Mouse (Mus musculus): Measurements from ENCODE around the gene Myoc. TPM values are rescaled to one million over a fixed set of nuclear protein-coding genes. Genes with fewer than 3 reads are reported as not detected.
A peak's percentile ranks its signal among the peaks of the same experiment; 100 is the strongest.

The Myoc gene
- polyA plus RNA-seq, 1 experiment from 2014 or later, result 0.18 TPM

DNA sequence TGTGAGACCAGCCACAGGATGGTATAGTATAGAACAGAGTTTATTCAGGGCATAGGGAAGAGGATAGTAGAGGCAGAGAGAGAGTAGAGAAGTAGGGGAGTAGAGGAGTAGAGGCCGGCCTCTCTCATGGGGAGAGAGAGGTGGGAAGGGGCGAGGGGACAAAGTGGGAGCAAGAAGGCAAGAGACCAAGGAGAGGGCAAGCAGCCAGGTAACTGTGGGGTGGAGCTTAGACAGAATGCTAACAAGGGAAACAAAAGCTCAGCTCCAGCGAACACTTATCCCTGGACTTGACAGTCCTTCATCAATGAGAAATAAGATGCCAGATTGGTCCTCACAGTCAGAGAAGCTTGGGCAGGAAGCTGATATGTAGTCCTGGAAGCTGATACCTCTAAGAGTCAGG lies 3.6 kb downstream of the Myoc start:
- ATAC-seq, result no peak
- no peak overlapping the region for H3K9ac ChIP-seq (ENCODE audit: low read depth, low read length)
- no peak overlapping the region for H3K4me3 ChIP-seq (ENCODE audit: low read length)
- H3K27me3 ChIP-seq (replicated peaks; ENCODE audit: control insufficient read depth, insufficient read depth, low read length), result no peaks in the 10 kb centered on the region
- no peak overlapping the region for H3K4me2 ChIP-seq (ENCODE audit: low read depth, low read length)
- H3K27ac ChIP-seq (ENCODE audit: low read length), result no peak overlapping the region
- 77% methylated on average over 3 of the region's 3 CpGs for WGBS
- H3K4me1 ChIP-seq (ENCODE audit: control insufficient read depth, insufficient read depth, low read length), result no peaks in the 10 kb centered on the region
- no peaks in the 10 kb centered on the region for H3K36me3 ChIP-seq (ENCODE audit: control insufficient read depth, insufficient read depth, low read length)
- H3K9me3 ChIP-seq (ENCODE audit: control insufficient read depth, low read length), result no peaks in the 10 kb centered on the region

DNA sequence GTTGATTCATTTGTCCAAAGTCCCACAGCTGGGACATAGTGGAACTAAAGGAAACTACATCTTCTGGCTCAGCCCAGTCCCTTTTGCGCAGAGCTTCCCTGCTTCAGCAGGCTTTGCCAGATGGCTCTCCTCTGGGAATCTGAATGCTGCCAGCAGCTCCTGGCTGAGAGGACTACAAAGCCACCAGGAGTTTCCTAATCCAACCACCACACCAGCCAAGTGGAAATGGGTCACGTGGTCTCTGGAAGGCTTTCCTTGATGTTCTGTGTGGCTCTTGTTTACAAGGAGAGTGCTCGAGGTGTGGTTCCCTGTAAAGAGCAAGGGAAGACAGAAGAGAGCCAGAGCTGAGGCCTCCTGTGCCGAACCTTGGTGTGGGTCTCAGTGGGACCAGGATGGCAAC lies 4.8 kb downstream of the Myoc start:
- Histone ChIP-seq H3K4me1 (ENCODE audit: control insufficient read depth, insufficient read depth, low read length) (no peaks in the 10 kb centered on the region), H3K4me3 (ENCODE audit: low read length) (no peak overlapping the region), H3K27me3 (replicated peaks; ENCODE audit: control insufficient read depth, insufficient read depth, low read length) (no peaks in the 10 kb centered on the region), H3K4me2 (ENCODE audit: low read depth, low read length) (no peak overlapping the region), H3K36me3 (ENCODE audit: control insufficient read depth, insufficient read depth, low read length) (no peaks in the 10 kb centered on the region), H3K9me3 (ENCODE audit: control insufficient read depth, low read length) (no peaks in the 10 kb centered on the region), H3K27ac (ENCODE audit: low read length) (no peak overlapping the region), H3K9ac (ENCODE audit: low read depth, low read length) (no peak overlapping the region)
- WGBS, result 44% methylated on average over 4 of the region's 4 CpGs
- ATAC-seq, result no peak

DNA sequence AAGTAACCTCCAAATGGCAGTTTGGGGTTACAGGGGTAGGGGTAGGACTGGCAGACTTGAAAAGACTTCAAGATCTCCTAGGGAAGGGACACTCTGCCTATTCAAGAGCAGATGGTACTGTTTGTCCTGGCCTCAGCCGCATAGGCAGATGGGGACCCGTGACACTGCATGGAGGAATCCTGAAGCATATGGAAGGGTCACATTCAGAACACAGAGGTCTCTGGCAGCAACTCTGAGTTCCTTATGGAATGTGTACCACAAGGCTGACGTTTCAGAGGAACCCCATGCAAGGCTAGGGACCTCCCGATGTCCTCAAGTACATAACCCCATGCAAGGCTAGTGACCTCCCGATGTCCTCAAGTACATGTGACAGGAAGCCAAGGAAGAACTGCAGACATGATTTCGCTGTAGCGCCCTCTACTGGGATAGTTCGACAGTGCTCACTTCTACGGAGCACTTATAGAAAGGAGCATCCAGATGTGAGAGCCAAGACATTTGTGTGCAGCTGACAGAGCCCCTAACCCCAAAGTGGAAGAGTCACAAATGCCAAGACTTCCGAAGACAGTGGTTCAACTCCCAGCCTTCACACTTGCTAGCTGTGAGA lies 7.2 kb downstream of the Myoc start:
- 79% methylated on average over 10 of the region's 10 CpGs for WGBS
- no peak for ATAC-seq
- Histone ChIP-seq H3K4me2 (ENCODE audit: low read depth, low read length) (no peak overlapping the region), H3K9me3 (ENCODE audit: control insufficient read depth, low read length) (no peaks in the 10 kb centered on the region), H3K4me1 (ENCODE audit: control insufficient read depth, insufficient read depth, low read length) (no peaks in the 10 kb centered on the region), H3K36me3 (ENCODE audit: control insufficient read depth, insufficient read depth, low read length) (no peaks in the 10 kb centered on the region), H3K27me3 (replicated peaks; ENCODE audit: control insufficient read depth, insufficient read depth, low read length) (no peaks in the 10 kb centered on the region), H3K9ac (ENCODE audit: low read depth, low read length) (no peak overlapping the region), H3K27ac (ENCODE audit: low read length) (no peak overlapping the region), H3K4me3 (ENCODE audit: low read length) (no peak overlapping the region)

DNA sequence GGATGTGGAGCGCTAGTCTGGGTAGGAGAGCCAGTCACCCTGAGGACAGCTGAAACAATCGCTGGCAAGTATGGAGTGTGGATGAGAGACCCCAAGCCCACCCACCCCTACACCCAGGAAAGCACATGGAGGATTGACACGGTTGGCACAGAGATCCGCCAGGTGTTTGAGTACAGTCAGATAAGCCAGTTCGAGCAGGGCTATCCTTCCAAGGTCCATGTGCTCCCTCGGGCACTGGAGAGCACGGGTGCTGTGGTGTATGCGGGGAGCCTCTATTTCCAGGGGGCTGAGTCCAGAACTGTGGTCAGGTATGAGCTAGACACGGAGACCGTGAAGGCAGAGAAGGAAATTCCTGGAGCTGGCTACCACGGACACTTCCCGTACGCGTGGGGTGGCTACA lies 9.5 kb downstream of the Myoc start:
- 91% methylated on average over 14 of the region's 14 CpGs for WGBS
- Histone ChIP-seq H3K4me2 (ENCODE audit: low read depth, low read length) (no peak overlapping the region), H3K4me3 (ENCODE audit: low read length) (no peak overlapping the region), H3K27me3 (replicated peaks; ENCODE audit: control insufficient read depth, insufficient read depth, low read length) (no peaks in the 10 kb centered on the region), H3K4me1 (ENCODE audit: control insufficient read depth, insufficient read depth, low read length) (no peaks in the 10 kb centered on the region), H3K27ac (ENCODE audit: low read length) (no peak overlapping the region), H3K36me3 (ENCODE audit: control insufficient read depth, insufficient read depth, low read length) (no peaks in the 10 kb centered on the region), H3K9ac (ENCODE audit: low read depth, low read length) (no peak overlapping the region), H3K9me3 (ENCODE audit: control insufficient read depth, low read length) (no peaks in the 10 kb centered on the region)
- ATAC-seq, result no peak

DNA sequence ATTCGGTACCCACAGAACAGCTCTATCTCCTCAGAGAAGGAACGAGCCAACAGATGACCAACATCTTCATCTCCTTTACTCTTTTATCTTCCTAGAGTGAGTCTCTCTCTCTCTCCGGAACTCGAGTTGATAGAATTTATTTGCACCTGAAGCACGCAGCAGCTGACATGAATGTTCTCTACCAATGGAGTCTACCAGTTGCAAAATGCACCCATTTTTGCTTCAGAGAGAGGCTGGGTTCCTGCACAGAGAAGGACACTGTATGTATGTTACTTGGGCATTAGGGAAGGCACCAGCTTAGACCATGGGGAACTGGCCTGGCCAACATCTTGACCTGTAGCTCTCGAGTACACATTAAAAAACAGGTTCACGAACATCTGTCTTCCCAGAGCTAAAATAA lies 19.2 kb downstream of the Myoc start, which contains the start of gene Myocos:
Gene Myocos, minus strand, starts transcription at position 101 of the 400 bp plus-strand sequence.
- Histone ChIP-seq H3K4me3 (ENCODE audit: low read length) (no peak within 1 kb of the TSS), H3K27ac (ENCODE audit: low read length) (no peak within 1 kb of the TSS), H3K4me2 (ENCODE audit: low read depth, low read length) (no peak within 1 kb of the TSS), H3K4me1 (ENCODE audit: control insufficient read depth, insufficient read depth, low read length) (no peaks in the 10 kb centered on the region), H3K9me3 (ENCODE audit: control insufficient read depth, low read length) (no peaks in the 10 kb centered on the region), H3K9ac (ENCODE audit: low read depth, low read length) (no peak within 1 kb of the TSS), H3K27me3 (replicated peaks; ENCODE audit: control insufficient read depth, insufficient read depth, low read length) (no peaks in the 10 kb centered on the region), H3K36me3 (ENCODE audit: control insufficient read depth, insufficient read depth, low read length) (no peaks in the 10 kb centered on the region)
- WGBS, result 88% methylated on average over 7 of the region's 7 CpGs
- ATAC-seq, result no peak

DNA sequence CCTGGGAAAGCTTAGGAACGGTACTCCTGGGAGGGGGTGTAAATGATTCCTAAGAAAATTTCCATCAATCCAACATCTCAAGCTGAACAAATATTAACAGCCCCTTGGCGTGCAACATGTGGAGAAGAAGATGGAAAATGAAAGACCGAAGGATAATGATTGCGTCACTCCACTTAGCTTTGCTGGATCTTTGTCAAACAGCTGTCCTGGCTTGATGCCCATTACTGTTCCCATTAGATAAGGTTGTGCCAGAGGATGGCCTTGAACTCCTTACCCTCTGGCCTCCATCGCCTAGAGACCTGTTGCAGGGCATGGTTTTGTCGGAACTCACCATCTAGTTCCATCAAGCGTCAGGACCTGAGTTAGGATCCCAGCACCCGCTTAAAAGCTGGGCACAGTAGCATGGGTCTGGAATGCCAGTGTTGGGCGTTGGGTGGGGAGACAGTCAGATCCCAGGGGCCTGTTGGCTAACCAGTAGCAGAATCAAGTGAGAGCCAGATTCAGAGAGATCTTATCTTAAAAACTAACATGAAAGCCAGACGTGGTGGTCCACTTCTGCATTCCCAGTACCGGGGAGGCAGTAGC lies 21.4 kb downstream of the Myoc start:
- Histone ChIP-seq H3K4me3 (ENCODE audit: low read length) (no peak overlapping the region), H3K36me3 (ENCODE audit: control insufficient read depth, insufficient read depth, low read length) (no peaks in the 10 kb centered on the region), H3K4me1 (ENCODE audit: control insufficient read depth, insufficient read depth, low read length) (no peaks in the 10 kb centered on the region), H3K9me3 (ENCODE audit: control insufficient read depth, low read length) (no peaks in the 10 kb centered on the region), H3K9ac (ENCODE audit: low read depth, low read length) (no peak overlapping the region), H3K4me2 (ENCODE audit: low read depth, low read length) (no peak overlapping the region), H3K27me3 (replicated peaks; ENCODE audit: control insufficient read depth, insufficient read depth, low read length) (no peaks in the 10 kb centered on the region), H3K27ac (ENCODE audit: low read length) (no peak overlapping the region)
- WGBS, result 77% methylated on average over 11 of the region's 11 CpGs
- no peak for ATAC-seq

DNA sequence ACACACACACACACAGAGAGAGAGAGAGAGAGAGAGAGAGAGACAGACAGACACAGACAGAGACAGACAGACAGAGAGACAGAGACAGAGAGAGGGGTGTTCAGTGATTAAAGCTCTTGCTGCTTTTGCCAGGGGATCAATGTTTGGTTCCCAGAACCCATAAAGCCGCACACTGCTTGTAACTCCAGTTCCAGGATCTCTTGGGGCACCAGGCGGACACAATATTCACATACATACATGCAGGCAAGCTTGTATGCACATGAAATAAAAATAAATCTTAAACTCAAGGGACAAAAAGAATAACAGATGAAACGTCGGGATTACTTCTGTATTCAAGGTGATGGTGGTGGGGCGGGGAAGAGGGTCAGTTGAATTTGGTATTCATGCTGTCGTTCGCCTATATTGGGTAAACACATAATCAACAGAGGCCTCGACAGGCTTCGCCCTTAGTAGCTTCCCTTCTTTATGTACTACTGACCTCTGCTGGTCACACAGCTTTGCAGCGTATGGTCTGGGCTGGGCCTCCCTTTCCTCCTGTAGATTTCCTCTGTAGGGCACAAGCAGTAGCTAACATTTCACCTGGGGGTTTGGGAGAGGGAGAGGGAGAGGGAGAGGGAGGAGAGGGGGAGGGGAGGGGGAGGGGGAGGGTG lies 26.0 kb downstream of the Myoc start:
- no peaks in the 10 kb centered on the region for H3K36me3 ChIP-seq (ENCODE audit: control insufficient read depth, insufficient read depth, low read length)
- no peaks in the 10 kb centered on the region for H3K27me3 ChIP-seq (replicated peaks; ENCODE audit: control insufficient read depth, insufficient read depth, low read length)
- H3K27ac ChIP-seq (ENCODE audit: low read length), result no peak overlapping the region
- 13% methylated on average over 10 of the region's 10 CpGs for WGBS
- H3K4me2 ChIP-seq (ENCODE audit: low read depth, low read length), result peak overlapping the region; percentile 67
- peak; percentile 98 for ATAC-seq
- no peaks in the 10 kb centered on the region for H3K9me3 ChIP-seq (ENCODE audit: control insufficient read depth, low read length)
- H3K4me3 ChIP-seq (ENCODE audit: low read length), result no peak overlapping the region
- H3K4me1 ChIP-seq (ENCODE audit: control insufficient read depth, insufficient read depth, low read length), result no peaks in the 10 kb centered on the region
- H3K9ac ChIP-seq (ENCODE audit: low read depth, low read length), result no peak overlapping the region

DNA sequence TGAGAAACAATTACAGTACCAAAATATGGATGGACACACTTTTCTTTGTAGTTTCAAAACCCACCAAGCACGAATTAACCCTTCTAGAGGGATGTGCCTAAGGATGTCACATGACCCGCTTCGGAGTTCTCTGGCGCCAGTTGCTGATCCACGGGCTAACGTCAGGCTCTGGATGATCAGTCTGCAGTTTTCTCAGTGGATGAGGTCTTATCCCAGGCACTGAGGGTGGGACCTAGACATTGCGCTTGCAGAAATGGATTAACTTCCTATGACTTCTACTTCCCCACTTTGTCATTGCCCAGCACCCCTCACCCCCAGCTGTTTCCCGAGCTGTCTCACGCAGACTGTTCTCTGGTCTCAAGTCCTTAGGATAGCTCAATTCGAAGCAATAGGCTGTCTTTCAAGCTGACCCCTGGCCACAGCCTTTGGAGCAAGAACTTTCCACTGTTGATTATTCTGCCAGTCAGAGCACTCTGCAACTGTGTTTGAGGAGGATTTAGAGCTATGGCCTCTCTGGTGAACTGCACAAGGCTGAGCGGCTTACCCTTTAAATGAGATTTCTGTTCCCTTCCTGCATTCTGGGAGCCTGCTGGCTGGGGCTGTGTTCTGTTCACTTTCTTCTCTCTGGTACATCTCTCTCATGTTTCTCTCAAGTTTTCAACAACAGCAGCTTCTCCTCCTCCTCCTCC lies 26.7 kb downstream of the Myoc start:
- Histone ChIP-seq H3K27me3 (replicated peaks; ENCODE audit: control insufficient read depth, insufficient read depth, low read length) (no peaks in the 10 kb centered on the region), H3K9me3 (ENCODE audit: control insufficient read depth, low read length) (no peaks in the 10 kb centered on the region), H3K9ac (ENCODE audit: low read depth, low read length) (peak overlapping the region; percentile 56), H3K36me3 (ENCODE audit: control insufficient read depth, insufficient read depth, low read length) (no peaks in the 10 kb centered on the region), H3K4me3 (ENCODE audit: low read length) (peak overlapping the region; percentile 36), H3K4me2 (ENCODE audit: low read depth, low read length) (peak overlapping the region; percentile 67), H3K4me1 (ENCODE audit: control insufficient read depth, insufficient read depth, low read length) (no peaks in the 10 kb centered on the region), H3K27ac (ENCODE audit: low read length) (no peak overlapping the region)
- peak; percentile 89 for ATAC-seq
- 1% methylated on average over 11 of the region's 11 CpGs for WGBS

DNA sequence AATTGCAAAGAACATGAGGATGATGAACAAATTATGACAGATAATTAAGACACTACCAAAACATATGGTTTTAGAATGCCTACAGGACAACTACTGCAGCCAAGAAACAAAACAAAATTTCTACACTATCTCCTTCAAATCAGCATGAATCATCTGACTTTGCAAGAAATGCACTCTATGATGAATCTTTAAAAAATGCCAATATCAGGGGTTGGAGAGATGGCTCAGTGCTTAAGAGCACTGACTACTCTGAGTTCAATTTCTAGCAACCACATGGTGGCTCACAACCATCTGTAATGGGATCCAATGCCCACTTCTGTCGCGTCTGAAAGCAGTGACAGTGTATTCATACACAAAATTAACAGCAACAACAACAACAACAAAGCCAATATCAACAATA lies 54.8 kb downstream of the Myoc start:
- no peak for ATAC-seq
- Histone ChIP-seq H3K4me2 (ENCODE audit: low read depth, low read length) (no peak overlapping the region), H3K9ac (ENCODE audit: low read depth, low read length) (no peak overlapping the region), H3K27me3 (replicated peaks; ENCODE audit: control insufficient read depth, insufficient read depth, low read length) (no peaks in the 10 kb centered on the region), H3K27ac (ENCODE audit: low read length) (no peak overlapping the region), H3K9me3 (ENCODE audit: control insufficient read depth, low read length) (no peaks in the 10 kb centered on the region), H3K4me3 (ENCODE audit: low read length) (no peak overlapping the region), H3K4me1 (ENCODE audit: control insufficient read depth, insufficient read depth, low read length) (no peaks in the 10 kb centered on the region), H3K36me3 (ENCODE audit: control insufficient read depth, insufficient read depth, low read length) (peaks cover 21% of the 10 kb centered on the region)
- WGBS, result 91% methylated on average over 2 of the region's 2 CpGs

Measured in intestine, embryonic 16.5 days (tissue).